Comparison of ENCODE assay signal across 8 mouse cellular contexts in genomic region chr8:95137641-95138098, GRCm38 (mm10). TPM values are rescaled to one million over a fixed set of nuclear protein-coding genes. Genes with fewer than 3 reads are reported as not detected.
A peak's percentile ranks its signal among the peaks of the same experiment; 100 is the strongest.
DNase-seq lines count a peak whose midpoint lies in the region; ATAC-seq lines count a peak whose summit lies in the region.

No protein-coding gene starts in this region.

- peak overlapping the region; percentile 61 for H3K4me2 ChIP-seq in forebrain, embryonic 13.5 days
- peak overlapping the region; percentile 65 for H3K4me2 ChIP-seq in limb, embryonic 13.5 days (replicated peaks)
- peak overlapping the region; percentile 41 for H3K4me2 ChIP-seq in midbrain, embryonic 15.5 days

- peak overlapping the region; percentile 24 for H3K4me3 ChIP-seq in forebrain, embryonic 13.5 days
- H3K4me3 ChIP-seq in hindbrain, embryonic 10.5 days: peak overlapping the region; percentile 48
- peak overlapping the region; percentile 38 for H3K4me3 ChIP-seq in limb, embryonic 13.5 days
- 0 out of 2 replicates have a peak overlapping the region, but pooled peaks have one; percentile 9 for H3K4me3 ChIP-seq in midbrain, embryonic 15.5 days

- DNase-seq in cerebellum, postnatal 36 days: peak; percentile 13 to 15
- DNase-seq in cerebellum, postnatal 4 days (ENCODE audit: low spot score in 2 of 2): no peak
- peak; percentile 43 for DNase-seq in hindbrain, embryonic 10.5 days (ENCODE audit: low spot score)
- no peak for DNase-seq in layer of hippocampus, adult 9-10 months (ENCODE audit: low spot score)
- DNase-seq in right cerebral cortex, postnatal 36 days (ENCODE audit: low spot score in 2 of 2): no peak

- H3K27ac ChIP-seq in forebrain, embryonic 13.5 days: no peak overlapping the region
- H3K27ac ChIP-seq in hindbrain, embryonic 10.5 days: 0 out of 2 replicates have a peak overlapping the region, but pooled peaks have one; percentile 46
- no peak overlapping the region for H3K27ac ChIP-seq in limb, embryonic 13.5 days
- no peak overlapping the region for H3K27ac ChIP-seq in midbrain, embryonic 15.5 days

- WGBS in forebrain, embryonic 13.5 days: 1% methylated on average over 28 of the region's 28 CpGs
- WGBS in hindbrain, embryonic 10.5 days: under 1% methylated on average over 28 of the region's 28 CpGs
- WGBS in limb, embryonic 13.5 days: 1% methylated on average over 28 of the region's 28 CpGs
- 5% methylated on average over 28 of the region's 28 CpGs for WGBS in midbrain, embryonic 15.5 days

- H3K4me1 ChIP-seq in forebrain, embryonic 13.5 days: peaks cover 30% of the 10 kb centered on the region
- H3K4me1 ChIP-seq in hindbrain, embryonic 10.5 days (replicated peaks): peaks cover 44% of the 10 kb centered on the region
- H3K4me1 ChIP-seq in limb, embryonic 13.5 days: peaks cover 46% of the 10 kb centered on the region
- H3K4me1 ChIP-seq in midbrain, embryonic 15.5 days: peaks cover 44% of the 10 kb centered on the region

- ATAC-seq in forebrain, embryonic 13.5 days: peak; percentile 25
- peak; percentile 58 for ATAC-seq in limb, embryonic 13.5 days (ENCODE audit: low FRiP score, low read depth)
- ATAC-seq in midbrain, embryonic 15.5 days (replicated peaks): no peak

- peaks cover 49% of the 10 kb centered on the region for H3K27me3 ChIP-seq in forebrain, embryonic 13.5 days
- H3K27me3 ChIP-seq in hindbrain, embryonic 10.5 days (ENCODE audit: insufficient read depth, poor library complexity, severe bottlenecking): peaks cover 68% of the 10 kb centered on the region
- peaks cover 35% of the 10 kb centered on the region for H3K27me3 ChIP-seq in limb, embryonic 13.5 days
- H3K27me3 ChIP-seq in midbrain, embryonic 15.5 days (replicated peaks): peaks cover 21% of the 10 kb centered on the region

- peak overlapping the region; percentile 50 for H3K9ac ChIP-seq in forebrain, embryonic 13.5 days
- H3K9ac ChIP-seq in limb, embryonic 13.5 days: peak overlapping the region; percentile 54
- H3K9ac ChIP-seq in midbrain, embryonic 15.5 days: no peak overlapping the region; the same call in 1 of the 2 replicates

- H3K36me3 ChIP-seq in forebrain, embryonic 13.5 days (ENCODE audit: poor library complexity, severe bottlenecking): no peaks in the 10 kb centered on the region
- no peaks in the 10 kb centered on the region for H3K36me3 ChIP-seq in hindbrain, embryonic 10.5 days
- H3K36me3 ChIP-seq in limb, embryonic 13.5 days: peaks cover 22% of the 10 kb centered on the region
- H3K36me3 ChIP-seq in midbrain, embryonic 15.5 days (replicated peaks): no peaks in the 10 kb centered on the region

- no peaks in the 10 kb centered on the region for H3K9me3 ChIP-seq in forebrain, embryonic 13.5 days (replicated peaks)
- no peaks in the 10 kb centered on the region for H3K9me3 ChIP-seq in hindbrain, embryonic 10.5 days
- no peaks in the 10 kb centered on the region for H3K9me3 ChIP-seq in limb, embryonic 13.5 days
- no peaks in the 10 kb centered on the region for H3K9me3 ChIP-seq in midbrain, embryonic 15.5 days

RNA-seq across cellular contexts. Expression of gene Katnb1, which starts 56.7 kb away (rescaled TPM):
- polyA plus RNA-seq in forebrain, embryonic 13.5 days (2015; fragmentation: Nextera tagmentation; extraction: Ambion mirVana): 37.2 and 40.0 TPM in 2 replicates
- 37.7 and 41.6 TPM in 2 replicates for polyA plus RNA-seq in hindbrain, embryonic 10.5 days (2016; fragmentation: Nextera tagmentation; extraction: Ambion mirVana)
- polyA plus RNA-seq in limb, embryonic 13.5 days (2015; fragmentation: Nextera tagmentation; extraction: Ambion mirVana): 24.2 and 25.6 TPM in 2 replicates
- 49.5 and 49.8 TPM in 2 replicates for polyA plus RNA-seq in midbrain, embryonic 15.5 days (2015; fragmentation: Nextera tagmentation; extraction: Ambion mirVana)

Comparison
In these comparisons a context has a peak if more than half of its experiments do, and no peak if none do; other contexts are left out.
1. DNase-seq: peak in cerebellum, postnatal 36 days (2 of 2) and hindbrain, embryonic 10.5 days (single experiment); none in cerebellum, postnatal 4 days (0 of 2), layer of hippocampus, adult 9-10 months (single experiment) and right cerebral cortex, postnatal 36 days (0 of 2).
2. Peak in every context shown above with its lines, with median percentiles within 50 percentile points of each other: H3K4me2 ChIP-seq and H3K4me3 ChIP-seq.